Mouse (Mus musculus): ENCODE results near the gene Slc6a8.

DNA sequence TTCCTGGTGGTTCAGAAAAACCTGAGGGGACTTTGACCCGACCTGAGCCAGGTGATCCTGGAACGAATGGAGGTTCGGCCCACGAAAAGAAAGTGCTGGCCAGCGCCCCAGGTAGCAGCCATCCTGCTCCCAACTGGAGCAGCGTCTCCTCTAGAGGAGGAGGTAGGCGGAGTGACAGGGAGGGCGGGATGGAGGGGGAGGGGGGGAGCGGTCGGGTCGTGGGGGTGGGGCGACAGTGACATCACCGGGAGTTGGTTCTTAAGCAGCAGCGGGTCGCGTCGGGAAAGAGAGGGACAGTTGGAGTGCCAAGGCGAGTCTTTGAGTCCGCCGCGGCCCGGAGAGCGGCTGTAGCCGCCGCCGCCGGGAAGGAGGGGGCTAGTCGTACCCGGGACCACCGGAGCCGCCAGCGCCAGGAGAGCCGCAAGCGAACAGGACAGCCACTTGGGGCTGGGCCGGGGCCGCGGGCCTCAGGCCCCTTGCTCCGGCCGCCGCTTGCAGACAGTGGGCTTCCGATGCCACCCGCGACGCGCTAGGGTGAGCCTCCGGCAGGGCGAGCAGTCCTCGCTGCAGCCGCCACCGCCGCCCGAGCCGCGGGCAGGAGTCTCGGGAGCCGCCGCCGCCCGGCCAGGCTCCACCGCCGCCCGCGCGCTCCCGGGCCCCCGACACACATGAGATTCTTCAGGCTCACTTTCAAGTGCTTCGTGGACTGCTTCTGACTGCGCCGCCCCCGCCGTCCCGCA is at the start of gene Slc6a8:
- TF ChIP-seq CTCF (IDR thresholded peaks at IDR 0.05; ENCODE audit: control insufficient read depth, insufficient read depth, insufficient replicate concordance, low read depth, low read length), result no peak
- no peak for TF ChIP-seq POLR2A (IDR thresholded peaks at IDR 0.05; ENCODE audit: control insufficient read depth, low read depth, low read length)
